Mouse (Mus musculus) small intestine, adult 2 months (tissue): ENCODE measurements at regions not wholly inside any gene's neighbourhood (a gene's known extent, or its start where the extent isn't known, plus 50 kb on each side); places are given as distances from the start of the nearest gene placed in this dataset.

ENCODE experiments used
- H3K27ac ChIP-seq: fragments of 200-500 bp; 2 replicates; pipeline ENCODE4 v1.5.1; 2012; ENCODE audit warnings: low read depth, low read length, control low read depth, inconsistent platforms; ENCODE audit not compliant: insufficient read depth
- H3K27me3 ChIP-seq: fragments of 200-500 bp; 2 replicates; pipeline ENCODE4 v1.6.1; 2012; ENCODE audit warnings: mild to moderate bottlenecking, moderate library complexity, low read length, inconsistent platforms; ENCODE audit not compliant: control insufficient read depth, insufficient read depth
- H3K36me3 ChIP-seq: fragments of 200-500 bp; 2 replicates; pipeline ENCODE4 v1.6.1; 2012; ENCODE audit warnings: mild to moderate bottlenecking, low read length, control low read depth, inconsistent platforms; ENCODE audit not compliant: control insufficient read depth, insufficient read depth
- H3K4me1 ChIP-seq: fragments of 200-500 bp; 2 replicates; pipeline ENCODE4 v1.6.1; 2012; ENCODE audit warnings: low read length, inconsistent platforms, mixed read lengths; ENCODE audit not compliant: control insufficient read depth, insufficient read depth, insufficient read length
- H3K4me3 ChIP-seq: fragments of 200-500 bp; 2 replicates; pipeline ENCODE4 v1.5.1; 2012; ENCODE audit warnings: low read depth, mild to moderate bottlenecking, control low read depth, inconsistent platforms, low read length, moderate library complexity
- CTCF ChIP-seq: fragments of 200-500 bp; IDR thresholded peaks from 2 replicates; pipeline ENCODE4 v1.5.1; 2012; ENCODE audit warnings: low read depth, mild to moderate bottlenecking, control low read depth, inconsistent platforms, low read length, moderate library complexity, mixed read lengths; ENCODE audit not compliant: insufficient replicate concordance, insufficient read length; ENCODE audit errors: extremely low read depth
- POLR2A ChIP-seq: fragments of 200-500 bp; IDR thresholded peaks from 2 replicates; pipeline ENCODE4 v1.6.1; 2012; ENCODE audit warnings: low read depth, mild to moderate bottlenecking, control low read depth, inconsistent platforms, low read length, moderate library complexity
- WGBS: fragments of 180-500 bp; shearing (Covaris S2); methylation state at CpG from one replicate; pipeline ENCODE4 v1.1.7; 2018; 5-methylcytosine and 5-hydroxymethylcytosine counted together

DNA sequence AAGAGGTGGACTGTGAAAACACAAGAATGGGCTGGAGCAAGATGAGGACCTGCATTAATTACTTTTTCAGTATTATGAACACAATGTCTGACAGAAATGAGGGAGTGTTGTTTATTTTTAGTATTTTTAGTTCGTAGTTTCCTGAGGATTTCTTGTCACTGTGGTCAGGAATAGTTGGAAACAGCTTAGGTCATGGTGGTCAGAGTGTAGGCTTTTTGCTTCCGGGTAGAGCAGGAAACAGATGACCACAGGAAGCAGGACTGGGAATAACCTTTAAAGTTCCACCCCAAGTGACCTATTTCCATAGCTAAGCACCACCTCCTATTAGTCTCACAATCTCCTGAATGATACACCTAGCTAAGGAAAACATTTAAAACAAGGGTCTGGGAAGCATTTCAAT is 333.7 kb upstream of the Kcnh8 start:
- Histone ChIP-seq H3K36me3 (no peaks in the 10 kb centered on the region), H3K27me3 (no peaks in the 10 kb centered on the region), H3K27ac (no peak overlapping the region), H3K4me1 (no peaks in the 10 kb centered on the region), H3K4me3 (no peak overlapping the region)
- TF ChIP-seq POLR2A (no peak), CTCF (no peak)
- WGBS = 51% methylated on average over 2 of the region's 2 CpGs

DNA sequence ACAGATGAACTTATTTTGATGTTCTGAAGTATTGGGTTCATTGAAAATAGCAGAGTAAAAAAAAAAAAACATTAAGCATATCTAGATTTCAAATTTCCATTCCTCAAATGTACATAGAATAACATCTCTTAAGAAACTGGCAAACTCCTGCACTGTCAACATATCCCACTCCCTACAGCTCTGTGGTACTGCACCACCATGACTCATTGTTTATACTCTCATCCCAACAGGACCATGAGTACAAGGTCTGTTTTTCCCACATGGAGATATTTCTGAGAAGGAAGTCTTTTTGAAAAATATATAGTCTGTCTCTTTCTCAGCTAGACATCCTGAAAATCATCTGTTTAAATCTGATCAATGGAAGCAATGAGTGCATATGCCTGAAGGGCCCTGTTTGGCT is 351.2 kb upstream of the Kcnh8 start:
- H3K4me1 ChIP-seq = no peaks in the 10 kb centered on the region
- TF ChIP-seq POLR2A (no peak), CTCF (no peak)
- H3K4me3 ChIP-seq = no peak overlapping the region
- H3K27ac ChIP-seq = no peak overlapping the region
- no peaks in the 10 kb centered on the region for H3K27me3 ChIP-seq
- H3K36me3 ChIP-seq = no peaks in the 10 kb centered on the region

DNA sequence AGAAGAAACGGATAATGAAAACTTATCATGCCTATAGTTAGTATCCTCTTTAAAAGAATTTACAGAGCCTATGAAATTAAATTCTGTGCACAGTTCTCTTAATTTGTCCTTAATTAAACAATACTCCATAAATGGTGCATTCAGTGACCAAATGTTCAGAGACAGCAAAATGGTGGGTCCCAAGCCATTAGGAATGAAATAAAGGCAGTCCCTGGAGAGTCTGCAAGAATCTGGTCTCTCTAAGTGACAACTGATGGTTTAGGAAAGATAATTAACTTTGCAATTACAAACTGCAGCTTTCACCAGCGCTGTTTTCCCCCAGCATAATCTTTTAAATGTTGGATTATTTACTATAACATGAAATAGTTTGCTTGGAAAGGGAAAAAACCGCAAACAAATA is 376.9 kb upstream of the Kcnh8 start:
- Histone ChIP-seq H3K36me3 (no peaks in the 10 kb centered on the region), H3K4me1 (no peaks in the 10 kb centered on the region), H3K27ac (no peak overlapping the region), H3K27me3 (no peaks in the 10 kb centered on the region), H3K4me3 (no peak overlapping the region)
- WGBS = 62% methylated on average over 3 of the region's 3 CpGs
- TF ChIP-seq CTCF (no peak), POLR2A (no peak)

DNA sequence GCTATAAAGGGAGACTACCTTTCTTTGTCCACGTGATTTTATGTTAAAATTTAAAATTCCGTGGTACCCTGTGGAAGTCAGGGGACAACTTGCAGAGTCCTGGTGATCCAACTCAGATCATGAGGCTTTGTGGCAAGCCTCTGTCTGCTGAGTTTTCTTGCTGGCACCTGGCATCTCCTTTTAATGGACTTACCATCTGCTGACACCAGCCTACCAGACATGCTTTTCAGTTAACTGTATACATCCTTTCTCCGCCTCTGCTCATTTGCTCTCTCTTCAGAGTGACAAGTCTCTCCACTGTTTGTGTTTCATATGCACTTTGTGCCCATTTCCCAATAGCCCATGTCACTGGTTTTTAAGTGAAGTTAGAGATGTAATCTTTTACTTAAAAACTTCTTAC is 382.1 kb upstream of the Kcnh8 start:
- WGBS = 86% methylated on average over 3 of the region's 3 CpGs
- TF ChIP-seq POLR2A = no peak
- TF ChIP-seq CTCF = no peak
- Histone ChIP-seq H3K27ac (no peak overlapping the region), H3K4me1 (no peaks in the 10 kb centered on the region), H3K36me3 (no peaks in the 10 kb centered on the region), H3K27me3 (no peaks in the 10 kb centered on the region), H3K4me3 (no peak overlapping the region)

DNA sequence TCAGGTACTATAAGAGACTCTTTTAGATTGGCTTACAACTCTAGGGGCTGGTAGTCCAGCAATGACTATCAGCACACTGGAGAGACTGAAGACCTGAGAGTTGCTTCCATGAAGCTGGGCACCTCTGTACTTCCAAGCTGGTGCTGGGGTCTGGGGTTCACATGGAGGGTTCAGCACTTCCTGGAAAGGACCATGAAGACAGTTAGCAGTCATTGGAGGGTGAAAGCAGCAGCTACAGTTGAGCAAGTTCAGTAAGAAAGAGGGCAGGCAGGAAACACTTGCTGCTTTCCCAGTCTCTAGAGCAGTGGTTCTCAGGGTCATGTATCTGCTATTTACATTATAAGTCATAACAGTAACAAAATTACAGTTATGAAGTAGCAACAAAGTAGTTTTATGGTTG is 384.3 kb upstream of the Satb1 start:
- Histone ChIP-seq H3K4me3 (no peak overlapping the region), H3K36me3 (no peaks in the 10 kb centered on the region), H3K4me1 (no peaks in the 10 kb centered on the region), H3K27me3 (no peaks in the 10 kb centered on the region), H3K27ac (no peak overlapping the region)
- TF ChIP-seq CTCF = no peak

DNA sequence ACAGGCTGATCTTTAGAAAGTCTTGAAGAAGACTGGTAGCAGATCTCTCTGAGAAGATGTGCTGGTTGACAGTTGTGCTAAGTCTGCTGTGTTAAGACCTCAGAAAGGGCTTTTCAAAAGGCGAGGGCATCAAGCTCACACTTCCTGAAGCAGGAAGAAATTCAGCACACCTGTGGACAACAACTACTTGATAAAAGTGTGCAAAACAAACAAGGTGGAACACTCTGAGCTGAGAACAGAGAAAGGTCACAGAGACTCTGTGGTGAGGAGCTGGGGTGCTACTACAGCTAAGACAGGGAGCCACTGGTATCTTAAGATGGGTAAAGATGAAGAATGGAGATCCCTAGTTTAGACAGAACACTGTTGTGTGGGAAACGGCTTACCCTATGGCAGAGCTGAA is 379.9 kb upstream of the Satb1 start:
- WGBS = 67% methylated on average over 2 of the region's 2 CpGs
- H3K4me3 ChIP-seq = no peak overlapping the region
- H3K4me1 ChIP-seq = no peaks in the 10 kb centered on the region
- no peaks in the 10 kb centered on the region for H3K36me3 ChIP-seq
- TF ChIP-seq CTCF = no peak
- TF ChIP-seq POLR2A = no peak
- no peaks in the 10 kb centered on the region for H3K27me3 ChIP-seq
- no peak overlapping the region for H3K27ac ChIP-seq

DNA sequence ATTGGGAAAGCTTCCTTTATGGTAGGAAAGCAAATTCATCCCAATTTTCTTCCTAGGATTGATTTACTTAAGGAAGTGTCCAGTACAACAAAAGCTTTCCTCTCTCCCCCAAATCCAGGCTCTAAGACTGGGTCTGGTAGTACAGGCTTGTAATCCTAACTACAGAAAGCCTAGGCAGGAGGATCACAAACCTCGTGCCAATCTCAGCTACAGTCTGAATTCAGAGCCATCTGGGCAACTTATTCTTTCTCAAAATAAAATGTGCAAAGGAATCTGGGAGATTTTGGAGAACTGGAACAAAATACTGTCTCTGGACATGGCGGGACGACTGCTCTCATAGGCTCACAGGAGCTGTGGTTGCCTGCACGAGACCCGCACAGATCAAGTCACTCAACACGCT is 377.4 kb upstream of the Satb1 start:
- no peak overlapping the region for H3K27ac ChIP-seq
- H3K27me3 ChIP-seq = no peaks in the 10 kb centered on the region
- TF ChIP-seq POLR2A (no peak), CTCF (no peak)
- no peaks in the 10 kb centered on the region for H3K4me1 ChIP-seq
- no peaks in the 10 kb centered on the region for H3K36me3 ChIP-seq
- H3K4me3 ChIP-seq = no peak overlapping the region
- 87% methylated on average over 6 of the region's 6 CpGs for WGBS

DNA sequence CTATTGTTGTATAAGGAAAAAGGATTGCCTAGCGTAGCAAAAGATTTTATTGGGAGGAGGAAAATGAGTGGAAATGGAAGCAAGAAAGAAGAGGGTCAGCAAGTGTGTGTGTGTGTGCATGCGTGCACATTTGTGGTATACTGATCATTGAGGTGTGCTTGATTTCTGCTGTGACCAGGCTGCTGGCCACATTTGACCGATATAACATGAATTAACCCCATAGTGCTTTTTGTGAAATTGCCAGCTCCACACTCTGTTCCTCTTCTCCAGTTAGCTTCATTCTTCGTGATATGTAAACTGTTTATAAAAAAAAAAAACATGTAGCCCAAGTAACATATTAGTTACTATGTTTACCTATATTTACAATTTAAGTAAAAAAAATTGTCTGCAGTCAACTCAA is 364.6 kb upstream of the Satb1 start:
- Histone ChIP-seq H3K4me1 (no peaks in the 10 kb centered on the region), H3K27me3 (no peaks in the 10 kb centered on the region), H3K4me3 (no peak overlapping the region), H3K36me3 (no peaks in the 10 kb centered on the region), H3K27ac (no peak overlapping the region)
- 76% methylated on average over 4 of the region's 4 CpGs for WGBS
- TF ChIP-seq CTCF = no peak
- no peak for TF ChIP-seq POLR2A

DNA sequence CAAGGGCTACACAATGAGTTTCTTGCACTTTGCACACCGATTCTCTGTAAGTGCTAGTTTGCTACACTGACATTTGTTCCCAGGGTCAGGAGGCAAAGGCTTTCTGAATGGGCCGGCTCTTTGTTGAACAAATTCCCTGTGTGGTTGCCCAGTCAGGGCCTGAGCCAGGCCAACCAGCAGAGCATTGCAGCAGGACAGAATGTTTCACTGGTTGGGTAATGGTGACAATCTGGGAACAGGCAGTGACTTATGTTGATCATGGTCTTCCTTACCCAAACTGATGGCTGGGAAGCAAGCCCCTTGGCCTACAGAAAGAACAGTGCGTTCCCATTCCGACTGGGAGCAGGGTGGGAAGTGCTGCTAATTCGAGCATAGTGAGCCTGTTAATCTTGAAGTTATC is 363.7 kb upstream of the Satb1 start:
- H3K4me3 ChIP-seq = no peak overlapping the region
- no peaks in the 10 kb centered on the region for H3K4me1 ChIP-seq
- H3K27me3 ChIP-seq = no peaks in the 10 kb centered on the region
- no peak overlapping the region for H3K27ac ChIP-seq
- WGBS = 82% methylated on average over 5 of the region's 5 CpGs
- no peaks in the 10 kb centered on the region for H3K36me3 ChIP-seq
- TF ChIP-seq POLR2A = no peak
- TF ChIP-seq CTCF = no peak
